Mouse (Mus musculus): ENCODE measurements around the gene Lnpep. TPM values are rescaled to one million over a fixed set of nuclear protein-coding genes. Genes with fewer than 3 reads are reported as not detected.
A peak's percentile ranks its signal among the peaks of the same experiment; 100 is the strongest.
"Not testable (repeated sequence)": the region's sequence is repeated elsewhere in the genome, so short reads cannot be mapped to it uniquely, and the experiment has no call there.

Gene Lnpep
- polyA plus RNA-seq, 1 experiment from 2014 or later = 11.3 TPM

- H3K36me3 ChIP-seq (ENCODE audit: control insufficient read depth, insufficient read depth, low read length); H3K4me3 ChIP-seq (ENCODE audit: low read depth, low read length); DNase-seq (ENCODE audit: low spot score); H3K27me3 ChIP-seq (replicated peaks; ENCODE audit: control insufficient read depth, insufficient read depth, low read length); H3K27ac ChIP-seq (ENCODE audit: low read depth); H3K9me3 ChIP-seq (ENCODE audit: control insufficient read depth, low read length); ATAC-seq (replicated peaks; ENCODE audit: low FRiP score, low TSS enrichment, low read depth); H3K4me1 ChIP-seq (replicated peaks; ENCODE audit: control insufficient read depth, insufficient read depth, low read length); H3K9ac ChIP-seq (ENCODE audit: low read length); H3K4me2 ChIP-seq (ENCODE audit: low read length): not testable (repeated sequence)
Observed at GRCm38 (mm10) chr17:17496234-17496633, 128.6 kb downstream of the Lnpep start.

- Histone ChIP-seq H3K4me3 (ENCODE audit: low read depth, low read length) (no peak overlapping the region), H3K4me2 (ENCODE audit: low read length) (no peak overlapping the region), H3K4me1 (replicated peaks; ENCODE audit: control insufficient read depth, insufficient read depth, low read length) (no peaks in the 10 kb centered on the region), H3K27ac (ENCODE audit: low read depth) (no peak overlapping the region), H3K9ac (ENCODE audit: low read length) (no peak overlapping the region), H3K36me3 (ENCODE audit: control insufficient read depth, insufficient read depth, low read length) (no peaks in the 10 kb centered on the region), H3K27me3 (replicated peaks; ENCODE audit: control insufficient read depth, insufficient read depth, low read length) (no peaks in the 10 kb centered on the region), H3K9me3 (ENCODE audit: control insufficient read depth, low read length) (no peaks in the 10 kb centered on the region)
- ATAC-seq (replicated peaks; ENCODE audit: low FRiP score, low TSS enrichment, low read depth) (no peak), DNase-seq (ENCODE audit: low spot score) (no peak)
- 81% methylated on average over 8 of the region's 8 CpGs for WGBS
Observed at GRCm38 (mm10) chr17:17492116-17492515, 132.7 kb downstream of the Lnpep start.

- H3K36me3 ChIP-seq (ENCODE audit: control insufficient read depth, insufficient read depth, low read length) = no peaks in the 10 kb centered on the region
- H3K4me2 ChIP-seq (ENCODE audit: low read length) = no peak overlapping the region
- H3K27me3 ChIP-seq (replicated peaks; ENCODE audit: control insufficient read depth, insufficient read depth, low read length) = no peaks in the 10 kb centered on the region
- no peak overlapping the region for H3K9ac ChIP-seq (ENCODE audit: low read length)
- no peak overlapping the region for H3K4me3 ChIP-seq (ENCODE audit: low read depth, low read length)
- no peak for DNase-seq (ENCODE audit: low spot score)
- 43% methylated on average over 7 of the region's 7 CpGs for WGBS
- no peaks in the 10 kb centered on the region for H3K4me1 ChIP-seq (replicated peaks; ENCODE audit: control insufficient read depth, insufficient read depth, low read length)
- no peaks in the 10 kb centered on the region for H3K9me3 ChIP-seq (ENCODE audit: control insufficient read depth, low read length)
- no peak overlapping the region for H3K27ac ChIP-seq (ENCODE audit: low read depth)
- ATAC-seq (replicated peaks; ENCODE audit: low FRiP score, low TSS enrichment, low read depth) = no peak
Observed at GRCm38 (mm10) chr17:17491622-17492001, 133.2 kb downstream of the Lnpep start.

- no peak overlapping the region for H3K9ac ChIP-seq (ENCODE audit: low read length)
- DNase-seq (ENCODE audit: low spot score) (peak; percentile 55), ATAC-seq (replicated peaks; ENCODE audit: low FRiP score, low TSS enrichment, low read depth) (0 out of 2 replicates have a peak, but pooled peaks have one; percentile 53)
- no peak overlapping the region for H3K27ac ChIP-seq (ENCODE audit: low read depth)
- no peaks in the 10 kb centered on the region for H3K36me3 ChIP-seq (ENCODE audit: control insufficient read depth, insufficient read depth, low read length)
- no peak overlapping the region for H3K4me2 ChIP-seq (ENCODE audit: low read length)
- H3K4me1 ChIP-seq (replicated peaks; ENCODE audit: control insufficient read depth, insufficient read depth, low read length) = no peaks in the 10 kb centered on the region
- H3K9me3 ChIP-seq (ENCODE audit: control insufficient read depth, low read length) = no peaks in the 10 kb centered on the region
- WGBS = 44% methylated on average over 12 of the region's 15 CpGs
- H3K27me3 ChIP-seq (replicated peaks; ENCODE audit: control insufficient read depth, insufficient read depth, low read length) = no peaks in the 10 kb centered on the region
- H3K4me3 ChIP-seq (ENCODE audit: low read depth, low read length) = no peak overlapping the region
Observed at GRCm38 (mm10) chr17:17490820-17491621, 133.8 kb downstream of the Lnpep start.

DNA sequence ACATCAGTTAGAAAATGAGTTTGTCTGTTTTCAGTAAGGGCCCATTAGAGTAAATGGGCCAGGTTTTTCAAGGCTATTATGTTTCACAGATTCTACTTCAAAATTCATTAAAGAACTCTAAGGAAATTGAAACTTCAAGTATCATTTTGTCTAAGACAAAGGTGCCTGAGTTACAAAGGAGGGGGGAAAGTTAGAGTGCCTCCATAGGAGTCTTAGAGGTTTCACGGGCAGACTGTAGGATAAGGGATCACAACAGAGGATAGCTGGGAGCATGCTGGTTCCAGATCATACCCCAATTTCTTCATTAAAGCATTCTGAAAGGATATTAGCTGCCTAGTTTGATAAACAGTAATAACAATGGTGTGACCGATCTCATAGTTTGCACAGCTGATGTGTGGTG is 139.1 kb downstream of the Lnpep start:
- 59% methylated on average over 2 of the region's 2 CpGs for WGBS
- H3K27me3 ChIP-seq (replicated peaks; ENCODE audit: control insufficient read depth, insufficient read depth, low read length) = no peaks in the 10 kb centered on the region
- ATAC-seq (replicated peaks; ENCODE audit: low FRiP score, low TSS enrichment, low read depth) (no peak), DNase-seq (ENCODE audit: low spot score) (no peak)
- H3K4me3 ChIP-seq (ENCODE audit: low read depth, low read length) = no peak overlapping the region
- H3K4me2 ChIP-seq (ENCODE audit: low read length) = no peak overlapping the region
- H3K36me3 ChIP-seq (ENCODE audit: control insufficient read depth, insufficient read depth, low read length) = no peaks in the 10 kb centered on the region
- H3K9me3 ChIP-seq (ENCODE audit: control insufficient read depth, low read length) = no peaks in the 10 kb centered on the region
- H3K27ac ChIP-seq (ENCODE audit: low read depth) = no peak overlapping the region
- no peaks in the 10 kb centered on the region for H3K4me1 ChIP-seq (replicated peaks; ENCODE audit: control insufficient read depth, insufficient read depth, low read length)
- H3K9ac ChIP-seq (ENCODE audit: low read length) = no peak overlapping the region

Other genes starting within 250 kb of the Lnpep start
- 4.1 and 5.8 TPM in 2 replicates for gene Lix1, start 222.4 kb downstream of the Lnpep start, polyA plus RNA-seq (2014; fragmentation: Nextera tagmentation; extraction: Ambion mirVana)
- gene Vmn2r90, start 78.7 kb upstream of the Lnpep start, polyA plus RNA-seq (2014; fragmentation: Nextera tagmentation; extraction: Ambion mirVana) = not detected in 2 replicates
- 27.0 and 30.3 TPM in 2 replicates for gene Spaca6, start 202.1 kb upstream of the Lnpep start, polyA plus RNA-seq (2014; fragmentation: Nextera tagmentation; extraction: Ambion mirVana)
- 1.8 TPM in 2 replicates for gene Has1, start 230.2 kb upstream of the Lnpep start, polyA plus RNA-seq (2014; fragmentation: Nextera tagmentation; extraction: Ambion mirVana)